Mouse (Mus musculus): ENCODE results near the gene Birc5.

GRCm38 (mm10) chr11:117824060-117824969 is 24.7 kb upstream of the Birc5 start:
- peak; percentile 51 for TF ChIP-seq CTCF (IDR thresholded peaks at IDR 0.05; ENCODE audit: low read depth, low read length)
- no peak for TF ChIP-seq POLR2A (IDR thresholded peaks at IDR 0.05; ENCODE audit: borderline replicate concordance, low read depth, low read length)
